28 mouse cellular contexts compared by ENCODE assay signal in the genomic region with DNA sequence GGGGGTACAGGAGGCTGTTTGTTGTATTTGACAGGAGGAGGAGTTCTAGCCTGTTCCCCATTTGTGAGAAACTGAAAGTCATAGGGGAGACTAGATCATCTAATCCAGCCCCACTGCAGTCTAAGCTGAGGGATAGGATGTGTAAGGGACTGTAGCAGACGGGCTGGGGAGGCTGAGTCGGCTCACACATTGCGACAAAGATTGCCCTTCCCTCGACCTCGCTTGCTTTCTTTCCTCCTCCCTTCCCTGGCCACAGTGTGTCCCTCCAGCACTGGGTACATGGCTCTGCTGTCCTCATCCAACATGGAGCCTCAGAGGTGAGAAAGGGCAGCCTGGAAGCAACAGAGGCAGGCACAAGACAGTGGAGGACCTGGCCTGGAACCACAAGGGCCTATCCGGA. TPM values are rescaled to one million over a fixed set of nuclear protein-coding genes. Genes with fewer than 3 reads are reported as not detected.
DNase-seq lines count a peak whose midpoint lies in the region; ATAC-seq and TF ChIP-seq lines count a peak whose summit lies in the region.
"Had no signal": no experiment of that assay in that cellular context is flagged by ENCODE, and none has a peak within 500 bp of the region (broad histone marks: within the 10 kb centered on the region; RNA-seq: fewer than 3 reads in every experiment).

No protein-coding gene starts in this region.

- H3K4me1 ChIP-seq in heart, embryonic 13.5 days, result peaks cover 42% of the 10 kb centered on the region
- H3K4me1 ChIP-seq in megakaryocyte, embryonic 14.5 days, result peaks cover 70% of the 10 kb centered on the region
- peaks cover 70% of the 10 kb centered on the region for H3K4me1 ChIP-seq in liver, embryonic 12.5 days

- DNase-seq in heart, adult 11 months, result no peak
- no peak for DNase-seq in cerebellum, postnatal 36 days
- DNase-seq in cerebellum, postnatal 25 days, result no peak
- DNase-seq: adrenal gland, adult 2 months; adrenal gland, postnatal 14 days; cerebellum, adult 11-12 months; cerebellum, adult 8-10 months; cerebellum, postnatal 10 days; gastrocnemius, postnatal 14 days had no signal

- ATAC-seq in heart, embryonic 13.5 days (ENCODE audit: extremely low read depth, insufficient number of reproducible peaks, low FRiP score, low TSS enrichment), result no peak
- no peak for ATAC-seq in megakaryocyte, adult 5-6 weeks (ENCODE audit: poor library complexity, severe bottlenecking)
- ATAC-seq in liver, embryonic 12.5 days, result no peak
- ATAC-seq: CD4-positive, CD25-positive, alpha-beta regulatory T cell, adult 4 months; forebrain, embryonic 16.5 days had no signal

- no peak overlapping the region for H3K9ac ChIP-seq in heart, embryonic 13.5 days
- no peak overlapping the region for H3K9ac ChIP-seq in liver, embryonic 12.5 days
- H3K9ac ChIP-seq: embryonic facial prominence, embryonic 12.5 days; embryonic facial prominence, embryonic 15.5 days; hindbrain, embryonic 12.5 days; hindbrain, embryonic 15.5 days had no signal

- 90% methylated on average over 6 of the region's 6 CpGs for WGBS in heart, embryonic 13.5 days
- WGBS in liver, embryonic 12.5 days (ENCODE audit: insufficient replicate concordance), result 74% methylated on average over 6 of the region's 6 CpGs

- H3ac ChIP-seq in myocyte (ENCODE audit: control insufficient read depth, insufficient read length), result no peak overlapping the region

- H3K27me3 ChIP-seq in heart, embryonic 13.5 days (replicated peaks), result no peaks in the 10 kb centered on the region
- H3K27me3 ChIP-seq in megakaryocyte, embryonic 14.5 days (replicated peaks), result no peaks in the 10 kb centered on the region
- H3K27me3 ChIP-seq in liver, embryonic 12.5 days (replicated peaks), result no peaks in the 10 kb centered on the region
- H3K27me3 ChIP-seq in myocyte (ENCODE audit: control insufficient read depth, insufficient read depth, insufficient read length), result no peaks in the 10 kb centered on the region
- H3K27me3 ChIP-seq: embryonic facial prominence, embryonic 12.5 days; embryonic facial prominence, embryonic 15.5 days had no signal

- peaks cover 4% of the 10 kb centered on the region; the same call in 1 of the 2 replicates for H3K9me3 ChIP-seq in heart, embryonic 13.5 days
- H3K9me3 ChIP-seq in megakaryocyte, embryonic 14.5 days, result peaks cover 7% of the 10 kb centered on the region; the same call in 1 of the 2 replicates
- H3K9me3 ChIP-seq in liver, embryonic 12.5 days (replicated peaks), result no peaks in the 10 kb centered on the region
- H3K9me3 ChIP-seq: embryonic facial prominence, embryonic 12.5 days; embryonic facial prominence, embryonic 15.5 days; heart, embryonic 10.5 days; hindbrain, embryonic 12.5 days; hindbrain, embryonic 15.5 days had no signal

- TF ChIP-seq POLR2A in myocyte (IDR thresholded peaks at IDR 0.05; ENCODE audit: insufficient read length, low read depth), result peak; percentile 53

- no peak overlapping the region for H3K4me3 ChIP-seq in heart, embryonic 13.5 days
- H3K4me3 ChIP-seq in megakaryocyte, embryonic 14.5 days (replicated peaks), result peak overlapping the region; percentile 82
- no peak overlapping the region for H3K4me3 ChIP-seq in liver, embryonic 12.5 days
- H3K4me3 ChIP-seq in myocyte, result peak overlapping the region; percentile 98
- H3K4me3 ChIP-seq: embryonic facial prominence, embryonic 12.5 days; embryonic facial prominence, embryonic 15.5 days; heart, adult 2 months; heart, embryonic 10.5 days; hindbrain, embryonic 12.5 days; hindbrain, embryonic 15.5 days had no signal

- peaks cover 33% of the 10 kb centered on the region for H3K36me3 ChIP-seq in heart, embryonic 13.5 days
- H3K36me3 ChIP-seq in megakaryocyte, embryonic 14.5 days (replicated peaks; ENCODE audit: low read length), result peaks cover 45% of the 10 kb centered on the region
- peaks cover 36% of the 10 kb centered on the region for H3K36me3 ChIP-seq in liver, embryonic 12.5 days
- peaks cover 37% of the 10 kb centered on the region for H3K36me3 ChIP-seq in myocyte (ENCODE audit: control insufficient read depth, insufficient read depth)

- H3K27ac ChIP-seq in heart, embryonic 13.5 days (replicated peaks), result no peak overlapping the region
- H3K27ac ChIP-seq in liver, embryonic 12.5 days, result 0 out of 2 replicates have a peak overlapping the region, but pooled peaks have one; percentile 7
- H3K27ac ChIP-seq: embryonic facial prominence, embryonic 12.5 days; heart, adult 2 months; heart, embryonic 10.5 days; hindbrain, embryonic 12.5 days; hindbrain, embryonic 15.5 days had no signal

- peak overlapping the region; percentile 13; the same call in 1 of the 2 replicates for H3K4me2 ChIP-seq in heart, embryonic 13.5 days
- no peak overlapping the region for H3K4me2 ChIP-seq in liver, embryonic 12.5 days
- peak overlapping the region; percentile 99 for H3K4me2 ChIP-seq in myocyte (ENCODE audit: low read depth)
- H3K4me2 ChIP-seq: embryonic facial prominence, embryonic 12.5 days; embryonic facial prominence, embryonic 15.5 days; hindbrain, embryonic 12.5 days; hindbrain, embryonic 15.5 days had no signal

- H3K79me2 ChIP-seq in myocyte (ENCODE audit: control insufficient read depth, insufficient read depth), result peaks cover 37% of the 10 kb centered on the region

TF ChIP-seq in myocyte, 11 proteins besides CTCF, POLR2A, EP300 and RAD21:
- peak; percentile 90 for TF ChIP-seq POLR2AphosphoS2 (IDR thresholded peaks at IDR 0.05; ENCODE audit: insufficient read length, low read depth)
- TF ChIP-seq MYOG (IDR thresholded peaks at IDR 0.05; ENCODE audit: control insufficient read depth in 1 of 3, insufficient read depth in 1 of 3, insufficient read length in 2 of 3, low read depth in 2 of 3), result no peak

RNA-seq across cellular contexts. Expression of gene Tlcd2, which starts 3.5 kb away (rescaled TPM):
- 11.4 and 13.5 TPM in 2 replicates for polyA plus RNA-seq in heart, embryonic 13.5 days (2015; fragmentation: Nextera tagmentation; extraction: Ambion mirVana)
- polyA plus RNA-seq in megakaryocyte, embryonic 14.5 days (2012; ENCODE audit: insufficient read depth, low replicate concordance), result 1.7 TPM in 1 of 2 replicates, not detected in the other
- 3.1 and 7.8 TPM in 2 replicates for total RNA-seq in megakaryocyte, adult 5-6 weeks (2015)
- 4.6 and 5.4 TPM in 2 replicates for total RNA-seq in megakaryocyte, adult 5-6 weeks (2017)
- polyA plus RNA-seq in liver, embryonic 12.5 days (2016; fragmentation: Nextera tagmentation; extraction: Ambion mirVana), result 19.6 and 21.4 TPM in 2 replicates
- polyA plus RNA-seq in myocyte (2012; fragmentation: generic; extraction: Trizol), result 2.9 TPM

RNA-seq across cellular contexts. Expression of gene Wdr81, which starts 10.5 kb away (rescaled TPM):
- polyA plus RNA-seq in heart, embryonic 13.5 days (2015; fragmentation: Nextera tagmentation; extraction: Ambion mirVana), result 3.7 and 3.8 TPM in 2 replicates
- 10.8 and 12.0 TPM in 2 replicates for polyA plus RNA-seq in megakaryocyte, embryonic 14.5 days (2012; ENCODE audit: insufficient read depth, low replicate concordance)
- total RNA-seq in megakaryocyte, adult 5-6 weeks (2015), result 11.1 and 11.9 TPM in 2 replicates
- 9.3 and 11.8 TPM in 2 replicates for total RNA-seq in megakaryocyte, adult 5-6 weeks (2017)
- polyA plus RNA-seq in liver, embryonic 12.5 days (2016; fragmentation: Nextera tagmentation; extraction: Ambion mirVana), result 24.8 and 25.0 TPM in 2 replicates
- 17.3 TPM for polyA plus RNA-seq in myocyte (2012; fragmentation: generic; extraction: Trizol)

RNA-seq across cellular contexts. Expression of gene Prpf8, which starts 21.6 kb away (rescaled TPM):
- polyA plus RNA-seq in heart, embryonic 13.5 days (2015; fragmentation: Nextera tagmentation; extraction: Ambion mirVana), result 31.6 and 32.1 TPM in 2 replicates
- 18.1 and 35.1 TPM in 2 replicates for polyA plus RNA-seq in megakaryocyte, embryonic 14.5 days (2012; ENCODE audit: insufficient read depth, low replicate concordance)
- total RNA-seq in megakaryocyte, adult 5-6 weeks (2015), result 91.3 and 102 TPM in 2 replicates
- 69.3 and 90.7 TPM in 2 replicates for total RNA-seq in megakaryocyte, adult 5-6 weeks (2017)
- 46.6 and 47.9 TPM in 2 replicates for polyA plus RNA-seq in liver, embryonic 12.5 days (2016; fragmentation: Nextera tagmentation; extraction: Ambion mirVana)
- 93.0 TPM for polyA plus RNA-seq in myocyte (2012; fragmentation: generic; extraction: Trizol)

RNA-seq across cellular contexts. Expression of gene Serpinf2, which starts 25.7 kb away (rescaled TPM):
- polyA plus RNA-seq in heart, embryonic 13.5 days (2015; fragmentation: Nextera tagmentation; extraction: Ambion mirVana), result 1.5 and 14.5 TPM in 2 replicates
- polyA plus RNA-seq in megakaryocyte, embryonic 14.5 days (2012; ENCODE audit: insufficient read depth, low replicate concordance), result not detected in 2 replicates
- total RNA-seq in megakaryocyte, adult 5-6 weeks (2015), result 0.71 TPM in 1 of 2 replicates, not detected in the other
- total RNA-seq in megakaryocyte, adult 5-6 weeks (2017), result not detected in 2 replicates
- 351 and 375 TPM in 2 replicates for polyA plus RNA-seq in liver, embryonic 12.5 days (2016; fragmentation: Nextera tagmentation; extraction: Ambion mirVana)
- polyA plus RNA-seq in myocyte (2012; fragmentation: generic; extraction: Trizol), result 0.06 TPM
- total RNA-seq: gastrocnemius, postnatal 14 days; heart, adult 2 months; heart, postnatal 25 days; hematopoietic stem cell, adult 5-6 weeks; MEL had no signal
- polyA plus RNA-seq: forebrain, embryonic 11.5 days; forebrain, embryonic 16.5 days; heart, embryonic 14.5 days; heart, postnatal 0 days; hindbrain, embryonic 12.5 days had no signal

RNA-seq across cellular contexts. Expression of gene Serpinf1, which starts 42.5 kb away (rescaled TPM):
- polyA plus RNA-seq in heart, embryonic 13.5 days (2015; fragmentation: Nextera tagmentation; extraction: Ambion mirVana), result 30.2 and 34.2 TPM in 2 replicates
- 2.5 TPM in 1 of 2 replicates, not detected in the other for polyA plus RNA-seq in megakaryocyte, embryonic 14.5 days (2012; ENCODE audit: insufficient read depth, low replicate concordance)
- 26.5 and 30.8 TPM in 2 replicates for total RNA-seq in megakaryocyte, adult 5-6 weeks (2015)
- 36.2 and 39.2 TPM in 2 replicates for total RNA-seq in megakaryocyte, adult 5-6 weeks (2017)
- polyA plus RNA-seq in liver, embryonic 12.5 days (2016; fragmentation: Nextera tagmentation; extraction: Ambion mirVana), result 158 and 172 TPM in 2 replicates
- 911 TPM for polyA plus RNA-seq in myocyte (2012; fragmentation: generic; extraction: Trizol)
- total RNA-seq: MEL had no signal

Comparison
In these comparisons a context has a peak if more than half of its experiments do, and no peak if none do; other contexts are left out.
1. H3K4me3 ChIP-seq: peak in megakaryocyte, embryonic 14.5 days (single experiment) and myocyte (single experiment); none in heart, embryonic 13.5 days (single experiment) and liver, embryonic 12.5 days (single experiment).